Mouse (Mus musculus) mouse trophoblast stem cell (cell line): ENCODE results near the gene Gjc1.

Source experiments
- in situ Hi-C, 2 experiments: fragments of 300-500 bp; cut with MseI, MboI; formaldehyde crosslinking; loops; 2 replicates in 1 of 2; 3 replicates in 1 of 2; pipeline ENCODE4 v1.15.1; 2025

Gjc1 gene

DNA sequence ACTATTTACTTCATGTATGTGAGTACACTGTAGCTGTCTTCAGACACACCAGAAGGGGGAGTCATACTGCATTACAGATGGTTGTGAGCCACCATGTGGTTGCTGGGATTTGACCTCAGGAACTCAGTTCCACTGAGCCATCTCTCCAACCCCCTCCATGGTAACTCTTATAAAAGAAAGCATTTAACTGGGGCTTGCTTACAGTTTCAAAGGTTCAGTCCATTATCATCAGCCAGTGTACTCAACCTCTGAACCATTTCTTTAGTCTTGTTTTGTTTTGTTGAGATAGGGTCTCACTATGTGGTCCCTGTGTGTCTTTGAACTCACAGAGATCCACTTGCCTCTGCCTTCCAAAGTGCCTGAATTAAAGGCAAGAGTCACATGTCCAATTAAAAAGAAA, 4.6 kb downstream of the Gjc1 start:
- in situ Hi-C loops, result no loop called here

DNA sequence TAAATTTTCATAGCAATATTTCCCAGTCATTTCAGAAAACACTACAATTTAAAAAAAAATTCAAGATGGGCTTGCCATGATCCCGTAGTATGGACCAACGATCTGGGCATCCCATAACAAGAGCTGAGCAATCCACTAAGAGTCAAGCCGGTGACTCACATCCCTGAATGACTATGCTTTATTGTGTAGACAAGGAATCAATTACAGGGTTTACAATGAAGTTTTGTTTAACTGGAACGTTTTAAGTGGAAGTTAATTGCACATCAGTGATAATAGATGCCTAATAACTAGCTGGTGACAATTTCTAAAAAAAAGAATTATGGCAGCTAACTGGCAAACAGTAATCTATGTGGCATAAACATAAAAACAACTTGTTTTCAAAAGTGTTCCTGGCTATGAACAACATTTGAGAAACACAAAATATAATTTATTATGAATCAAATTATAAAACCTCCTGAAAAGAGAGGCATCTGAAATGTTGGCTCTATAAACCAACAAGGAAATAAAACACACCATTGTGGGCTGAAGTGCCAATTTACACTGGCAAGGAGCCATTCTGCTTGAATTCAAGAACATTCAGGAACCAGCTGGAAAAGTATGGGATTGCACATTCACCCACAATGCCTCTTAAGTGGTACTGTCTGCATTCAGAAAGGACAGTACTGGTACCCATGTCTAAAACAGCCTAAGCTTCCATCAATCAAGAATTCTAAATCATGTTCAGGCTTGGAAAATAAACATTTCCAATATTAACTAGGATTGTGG, 8.6 kb downstream of the Gjc1 start:
- in situ Hi-C loops, result no loop called here

DNA sequence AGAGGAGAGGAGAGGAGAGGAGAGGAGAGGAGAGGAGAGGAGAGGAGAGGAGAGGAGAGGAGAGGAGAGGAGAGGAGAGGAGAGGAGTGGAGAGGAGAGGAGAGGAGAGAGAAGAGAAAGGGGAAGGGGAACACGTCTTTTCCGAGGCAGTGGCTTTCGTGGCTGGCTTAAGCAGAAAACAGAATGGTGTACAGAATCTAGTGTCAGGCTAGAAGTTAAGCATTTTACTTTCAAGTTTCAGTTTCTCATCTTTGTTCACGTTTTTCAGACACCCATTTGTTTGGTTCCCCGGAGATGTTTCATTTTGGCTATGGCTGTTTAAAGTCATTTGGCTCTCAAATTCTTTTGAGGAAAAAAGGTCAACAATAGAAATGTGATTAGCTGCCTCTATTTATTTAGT, 11.3 kb downstream of the Gjc1 start:
- in situ Hi-C loops, result no loop called here

DNA sequence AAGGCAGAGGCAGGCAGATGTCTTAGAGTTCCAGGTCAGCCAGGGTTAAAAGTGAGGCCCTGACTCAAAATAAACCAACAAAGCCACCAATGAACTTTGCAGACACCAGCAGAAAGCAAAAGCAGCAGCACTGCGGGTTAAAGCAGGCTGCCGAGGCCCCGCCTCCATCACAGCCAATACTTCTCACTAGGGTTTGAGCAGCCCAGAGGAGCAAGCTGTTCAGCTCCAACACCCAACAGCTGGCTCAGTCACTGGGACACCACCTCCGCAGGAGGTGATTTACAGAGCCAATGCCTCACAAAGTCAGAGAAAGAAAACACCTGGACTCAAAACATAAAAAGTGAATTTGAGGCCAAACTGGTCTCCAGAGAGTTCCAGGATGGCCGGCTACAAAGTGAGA, 16.0 kb downstream of the Gjc1 start:
- in situ Hi-C loops, result no loop called here

DNA sequence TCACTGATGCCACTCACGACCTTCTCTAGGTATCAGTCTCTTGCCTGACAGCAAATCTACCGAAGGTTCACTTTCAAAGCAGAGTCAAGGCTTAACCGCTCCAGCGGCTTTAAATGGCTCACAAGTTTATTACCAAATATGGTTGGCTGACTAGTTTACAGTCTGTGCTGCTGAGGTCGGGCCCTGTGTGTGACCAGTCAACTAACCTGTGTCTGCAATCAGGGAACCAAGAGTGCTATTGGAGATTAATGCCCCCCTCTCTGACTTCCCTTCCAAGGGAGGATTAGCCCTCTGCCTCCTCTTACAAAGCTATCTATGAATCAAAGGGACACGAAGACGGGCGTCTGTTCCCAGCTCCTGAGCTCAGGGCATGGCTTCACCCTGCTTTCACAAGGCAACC, 25.3 kb downstream of the Gjc1 start:
- in situ Hi-C loops, result no loop called here

DNA sequence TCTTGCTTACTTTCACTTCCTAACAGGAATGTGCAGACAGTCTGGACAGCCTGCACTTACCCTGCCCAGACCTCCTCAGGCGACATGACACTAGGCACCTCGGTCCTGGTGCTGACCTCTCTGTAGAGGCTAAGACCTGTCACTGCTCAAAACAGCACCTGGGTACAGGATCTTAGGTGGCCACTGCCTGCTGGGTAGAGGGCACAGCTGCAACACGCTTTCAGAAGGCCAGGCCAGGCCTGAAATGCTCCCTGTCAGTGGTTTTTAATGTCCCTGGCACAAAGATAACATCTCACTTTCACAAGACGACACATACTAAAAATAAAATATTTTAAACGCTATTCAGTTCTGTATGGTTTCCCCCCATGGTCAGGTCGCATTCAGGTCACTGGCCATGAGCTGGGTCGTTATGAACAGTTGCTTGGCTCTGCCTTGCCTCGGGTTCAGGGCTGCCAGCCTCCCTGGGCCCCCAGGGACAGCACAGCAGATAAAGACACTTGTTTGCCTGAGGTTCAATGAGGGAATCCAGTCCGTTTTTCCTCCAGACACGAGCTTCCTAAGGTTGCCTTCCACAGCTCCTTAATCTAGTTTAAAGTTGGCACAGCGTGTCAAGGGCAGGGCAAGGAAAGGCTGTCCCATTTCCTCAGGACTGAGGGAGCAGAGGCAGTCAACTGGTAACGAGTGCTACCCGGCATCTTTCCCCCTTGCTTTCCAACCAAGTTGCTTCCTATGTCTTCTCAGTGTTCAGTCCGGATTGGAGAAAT, 27.6 kb downstream of the Gjc1 start:
- in situ Hi-C loops, result no loop called here

DNA sequence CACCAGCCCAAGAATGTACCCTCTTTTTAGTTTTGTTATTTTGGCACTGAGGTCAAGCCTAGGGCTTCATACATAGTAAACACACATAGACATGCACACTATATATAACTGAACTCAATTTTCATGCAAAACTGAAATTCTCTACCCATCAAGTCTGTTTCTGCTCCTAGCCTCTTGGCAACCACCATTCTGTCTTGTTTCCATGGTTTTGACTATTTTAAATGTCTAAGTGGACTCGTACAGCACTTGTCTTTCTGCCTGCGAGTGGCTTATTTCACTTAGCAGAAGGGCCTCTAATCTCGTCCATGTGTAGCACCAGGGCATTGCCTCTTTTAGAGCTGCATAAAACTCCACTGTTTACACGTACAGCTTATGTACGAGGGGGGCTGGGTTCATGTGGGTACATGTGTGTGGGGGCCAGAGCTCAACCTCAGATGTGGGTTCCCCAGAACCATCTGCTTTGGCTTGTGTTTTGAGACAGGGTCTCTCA, 31.8 kb downstream of the Gjc1 start:
- in situ Hi-C loops, result no loop called here

DNA sequence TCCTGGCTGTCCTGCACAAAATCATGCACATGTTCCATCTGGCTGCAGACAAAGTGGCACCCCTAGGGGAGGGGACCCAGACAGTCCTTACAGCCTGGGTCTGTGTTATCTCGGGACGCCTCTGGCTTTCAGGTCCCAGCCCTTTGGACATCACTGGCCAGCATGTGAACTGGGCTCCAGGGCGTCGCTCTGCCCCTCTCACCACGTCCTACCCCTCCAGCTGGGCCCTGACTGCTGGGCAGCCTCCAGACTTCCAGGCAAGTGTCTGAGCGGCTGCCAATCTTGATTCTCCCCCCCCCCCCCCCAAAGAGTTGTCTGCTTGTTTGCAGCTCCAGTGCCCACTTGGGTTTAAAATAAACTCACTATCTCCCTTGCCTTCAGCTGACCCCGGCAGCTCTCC, 36.1 kb downstream of the Gjc1 start:
- in situ Hi-C loops, result no loop called here

DNA sequence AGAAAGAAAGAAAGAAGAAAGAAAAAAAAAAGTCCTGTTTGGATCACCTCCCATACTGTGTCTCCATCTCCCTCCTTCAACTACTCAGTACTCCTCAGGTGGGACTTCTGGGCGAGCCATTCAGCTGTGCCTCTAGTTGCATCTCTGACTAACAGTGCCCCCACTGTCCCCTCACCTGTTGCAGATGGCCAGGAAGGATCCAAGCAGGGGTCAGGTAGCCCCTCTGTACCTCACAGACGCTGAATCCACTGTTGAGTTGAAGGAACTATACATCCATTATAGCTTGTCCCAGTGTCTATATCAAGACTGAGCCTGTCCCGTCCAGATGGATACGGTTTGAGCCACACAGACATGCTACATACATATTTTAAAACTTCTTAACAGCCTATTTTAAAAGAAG, 38.0 kb downstream of the Gjc1 start:
- in situ Hi-C loops, result no loop called here

DNA sequence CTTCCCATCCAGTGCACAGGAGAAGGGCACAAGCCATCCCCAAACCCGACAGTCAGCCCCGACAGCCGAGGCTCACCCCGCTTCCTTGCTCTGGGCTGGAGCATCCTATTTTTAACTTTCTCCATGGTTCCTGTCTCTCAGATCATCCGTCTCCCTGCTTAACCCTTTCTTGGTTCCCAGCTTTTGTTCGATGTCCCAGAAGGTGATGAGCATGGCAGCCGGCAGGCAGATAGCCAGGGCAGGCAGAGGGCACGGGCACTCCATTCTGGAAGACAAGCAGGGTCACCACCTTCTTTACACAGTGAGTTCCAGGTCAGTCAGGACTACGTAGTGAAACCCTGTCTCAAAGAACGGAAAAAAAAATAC, 38.5 kb downstream of the Gjc1 start:
- in situ Hi-C loops, result no loop called here

DNA sequence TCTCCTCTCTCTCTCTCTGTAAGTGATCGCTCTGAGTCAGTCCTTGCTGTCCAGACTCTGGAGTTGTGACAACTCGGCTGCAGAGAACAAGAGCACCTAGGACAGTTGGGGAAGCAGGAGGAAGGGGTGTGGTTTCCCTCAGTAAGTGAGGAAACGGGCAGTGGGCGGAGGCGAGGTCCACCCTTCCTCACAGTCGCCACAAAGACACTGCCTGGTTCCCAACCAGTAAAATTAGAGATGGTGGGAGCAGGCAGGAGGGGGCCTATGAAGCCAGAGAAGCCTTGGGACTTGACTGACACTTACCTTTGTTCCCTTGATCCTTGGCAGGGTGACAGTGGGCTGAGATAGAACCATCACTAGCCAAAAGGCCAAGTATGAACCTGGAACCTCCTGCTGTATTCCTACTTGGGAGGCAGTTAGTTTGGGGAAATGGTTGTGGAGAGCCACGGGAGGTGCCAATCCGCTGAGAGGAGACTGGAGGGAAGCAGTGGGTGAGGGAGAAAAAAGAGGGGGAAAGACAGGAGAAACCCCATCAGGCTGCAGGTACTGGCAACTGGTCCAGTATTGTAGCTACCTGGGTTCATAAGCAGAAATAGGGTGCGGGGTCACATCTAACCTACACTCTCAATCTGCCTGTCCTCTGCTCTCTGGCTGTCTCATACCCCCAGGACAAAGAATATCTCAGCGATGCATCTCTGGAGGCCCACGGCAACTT, 39.1 kb downstream of the Gjc1 start:
- in situ Hi-C loops, result no loop called here

DNA sequence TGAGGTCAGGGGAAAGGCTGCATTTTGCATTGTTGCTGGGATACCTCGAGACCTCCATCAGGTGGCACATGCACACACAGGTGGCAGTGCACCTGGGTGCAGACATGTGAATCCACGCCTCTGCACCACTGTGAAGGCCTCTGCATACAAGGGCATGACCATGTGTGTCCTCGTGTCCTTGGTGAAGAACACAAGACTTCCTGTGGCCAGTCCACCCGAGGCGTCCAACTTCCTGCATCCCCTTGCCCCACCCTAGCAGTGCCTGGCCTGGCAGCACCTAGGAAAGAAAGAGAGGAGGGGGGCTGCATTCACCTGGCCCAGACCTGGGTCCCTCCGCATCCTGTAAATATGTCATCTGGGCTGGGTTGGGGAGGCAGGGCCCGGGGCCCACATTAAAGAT, 39.7 kb downstream of the Gjc1 start:
- in situ Hi-C loops, result no loop called here

DNA sequence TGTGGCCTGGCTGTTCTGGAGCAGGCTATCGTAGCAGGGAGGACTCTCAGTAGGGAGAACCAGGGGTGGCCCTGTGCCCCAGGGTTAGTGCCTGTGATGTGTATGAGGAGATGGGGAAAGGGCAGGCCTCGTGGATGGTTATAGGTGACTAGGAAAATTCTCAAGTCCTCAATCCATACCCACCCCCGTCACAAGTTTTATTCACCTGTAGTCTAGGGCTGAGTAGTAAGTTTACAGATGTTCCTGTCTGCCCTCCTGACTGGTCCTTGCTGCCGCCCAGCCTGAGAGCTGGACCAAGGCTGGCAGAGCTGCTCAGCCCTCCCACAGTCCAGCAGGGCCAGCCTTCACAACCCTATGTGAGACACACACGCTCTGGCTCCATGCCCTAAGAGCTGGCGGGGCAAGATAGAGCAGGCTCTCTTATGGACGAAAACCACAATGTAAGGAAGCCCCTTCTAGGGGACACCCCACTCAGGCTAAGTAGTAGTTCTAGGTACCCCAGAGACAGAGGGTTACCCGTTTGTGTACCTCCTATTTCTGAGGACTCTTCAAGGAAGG, 40.3 kb downstream of the Gjc1 start:
- in situ Hi-C loops, result no loop called here

DNA sequence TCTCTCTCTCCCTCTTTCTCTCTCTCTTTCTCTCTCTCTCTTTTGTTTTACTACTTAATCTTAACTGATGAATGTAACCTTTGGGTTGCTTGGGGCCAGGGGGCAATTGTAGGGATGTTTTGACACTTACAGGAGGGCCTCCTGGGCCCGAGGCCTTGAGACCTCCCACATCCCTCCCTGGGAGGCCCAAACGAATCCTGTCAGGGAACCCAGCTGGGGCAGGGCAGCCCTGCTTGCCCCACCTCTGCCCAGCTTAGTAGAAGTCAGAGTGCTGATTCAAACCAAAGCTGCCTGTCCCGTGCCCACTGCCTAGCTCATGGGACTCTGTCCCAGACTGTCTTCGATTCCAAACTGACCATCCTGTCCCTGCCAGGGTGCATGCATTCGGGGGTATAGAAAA, 40.9 kb downstream of the Gjc1 start:
- in situ Hi-C loops, result no loop called here

DNA sequence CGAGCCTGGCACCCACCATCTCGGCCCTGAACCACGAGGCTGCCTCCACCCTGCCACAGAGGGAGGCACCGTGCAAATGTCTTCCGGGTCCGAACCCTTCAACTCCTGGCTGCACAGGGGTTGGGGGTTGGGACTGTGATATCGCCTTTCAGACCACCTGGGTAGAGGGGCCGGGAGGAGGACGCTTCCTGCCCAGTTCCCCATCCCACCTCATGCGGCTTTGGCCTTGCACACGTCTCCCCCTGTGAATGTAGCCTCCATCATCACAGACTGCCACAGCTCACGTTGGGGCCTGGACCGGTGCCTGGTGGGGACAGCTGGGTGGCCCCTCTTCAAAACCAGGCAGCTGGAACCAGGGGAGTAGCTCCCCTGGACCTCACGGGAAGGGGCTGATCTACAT, 41.3 kb downstream of the Gjc1 start:
- in situ Hi-C loops, result no loop called here

DNA sequence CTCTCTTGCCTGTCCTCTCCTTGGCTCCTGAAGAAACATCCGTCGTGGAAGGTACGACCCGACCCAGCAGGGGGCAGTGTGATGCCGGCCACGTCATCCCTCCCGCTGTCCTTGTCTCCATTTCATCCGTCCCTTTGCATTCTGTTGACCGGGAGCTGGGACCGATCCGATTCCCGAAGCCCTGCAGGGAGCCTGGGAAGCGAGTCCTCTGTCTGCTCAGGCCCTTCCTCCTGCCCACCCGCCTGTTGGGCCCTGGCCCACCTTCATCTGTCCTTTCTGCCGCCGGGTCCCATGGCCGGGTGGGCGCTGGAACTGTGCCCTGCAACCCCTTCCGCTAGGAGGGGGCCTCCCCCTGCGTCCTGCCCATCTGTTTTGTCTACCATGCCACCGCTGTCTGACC, 41.9 kb downstream of the Gjc1 start:
- in situ Hi-C loops, result no loop called here

DNA sequence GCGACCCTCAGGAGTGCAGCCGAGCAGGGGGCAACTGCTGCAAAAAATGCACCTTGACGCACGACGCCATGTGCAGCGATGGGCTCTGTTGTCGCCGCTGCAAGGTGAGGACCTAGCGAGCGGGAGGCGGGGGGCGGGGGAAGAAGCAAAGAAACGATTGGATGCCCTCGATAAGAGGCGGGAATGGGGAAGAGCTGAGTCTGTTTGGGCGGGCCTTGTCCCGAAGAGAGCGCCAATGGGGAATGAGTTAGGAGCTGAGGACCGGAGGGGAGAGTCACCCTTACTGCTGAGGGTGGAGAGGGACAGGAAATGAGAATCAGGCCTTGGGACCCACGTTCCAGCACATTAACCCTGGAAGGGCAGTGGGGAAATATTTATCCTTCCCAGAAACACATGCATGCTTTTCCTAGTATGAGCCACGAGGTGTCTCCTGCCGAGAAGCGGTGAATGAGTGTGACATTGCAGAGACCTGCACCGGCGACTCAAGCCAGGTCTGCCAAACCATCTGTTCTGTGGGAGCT, 44.8 kb downstream of the Gjc1 start:
- in situ Hi-C loops, result loop anchor here in 1 of 2 experiments (5.0 kb wide), 1 partner anchor 73 kb away; no protein-coding TSS in a partner anchor

DNA sequence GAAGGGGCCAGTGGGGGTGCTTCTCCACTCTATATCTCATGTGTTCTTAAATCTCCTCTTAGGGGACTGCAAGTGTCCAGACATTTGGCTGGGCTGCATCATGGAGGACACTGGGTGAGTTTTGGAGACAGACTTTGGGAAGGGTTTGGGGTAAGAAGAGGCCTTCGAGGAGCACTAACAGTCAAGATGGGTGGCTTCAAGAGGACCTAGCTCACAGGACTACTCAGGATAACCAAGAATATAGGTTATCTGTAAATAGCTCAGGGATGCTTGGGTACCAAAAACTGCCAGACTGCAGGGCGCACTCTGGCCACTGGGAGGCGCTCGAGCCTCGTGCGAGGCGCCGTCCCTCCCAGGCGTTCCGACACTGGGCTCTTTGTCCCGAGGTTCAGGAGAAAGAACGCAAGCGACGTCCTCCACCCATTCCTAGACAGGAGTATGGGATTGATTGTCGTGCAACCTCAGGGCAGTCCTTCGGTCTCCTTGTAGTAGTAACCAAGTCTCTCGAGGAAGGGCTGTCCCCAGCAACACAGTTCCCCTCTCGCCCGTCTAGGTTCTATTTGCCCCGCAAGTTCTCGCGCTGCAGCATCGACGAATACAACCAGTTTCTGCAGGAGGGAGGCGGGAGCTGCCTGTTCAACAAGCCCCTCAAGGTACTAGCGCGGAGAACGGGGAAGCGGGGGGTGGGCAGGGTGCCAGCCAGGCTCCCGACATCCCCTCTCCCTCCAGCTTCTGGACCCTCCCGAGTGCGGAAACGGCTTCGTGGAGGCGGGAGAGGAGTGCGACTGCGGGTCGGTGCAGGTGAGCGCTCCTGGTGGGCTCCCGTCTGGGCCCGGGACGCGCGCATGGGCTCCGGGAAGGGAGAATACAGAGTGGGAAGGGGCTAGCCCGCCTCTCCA, 45.5 kb downstream of the Gjc1 start:
- in situ Hi-C loops, result loop anchor here in 1 of 2 experiments (5.0 kb wide), 1 partner anchor 73 kb away; no protein-coding TSS in a partner anchor

DNA sequence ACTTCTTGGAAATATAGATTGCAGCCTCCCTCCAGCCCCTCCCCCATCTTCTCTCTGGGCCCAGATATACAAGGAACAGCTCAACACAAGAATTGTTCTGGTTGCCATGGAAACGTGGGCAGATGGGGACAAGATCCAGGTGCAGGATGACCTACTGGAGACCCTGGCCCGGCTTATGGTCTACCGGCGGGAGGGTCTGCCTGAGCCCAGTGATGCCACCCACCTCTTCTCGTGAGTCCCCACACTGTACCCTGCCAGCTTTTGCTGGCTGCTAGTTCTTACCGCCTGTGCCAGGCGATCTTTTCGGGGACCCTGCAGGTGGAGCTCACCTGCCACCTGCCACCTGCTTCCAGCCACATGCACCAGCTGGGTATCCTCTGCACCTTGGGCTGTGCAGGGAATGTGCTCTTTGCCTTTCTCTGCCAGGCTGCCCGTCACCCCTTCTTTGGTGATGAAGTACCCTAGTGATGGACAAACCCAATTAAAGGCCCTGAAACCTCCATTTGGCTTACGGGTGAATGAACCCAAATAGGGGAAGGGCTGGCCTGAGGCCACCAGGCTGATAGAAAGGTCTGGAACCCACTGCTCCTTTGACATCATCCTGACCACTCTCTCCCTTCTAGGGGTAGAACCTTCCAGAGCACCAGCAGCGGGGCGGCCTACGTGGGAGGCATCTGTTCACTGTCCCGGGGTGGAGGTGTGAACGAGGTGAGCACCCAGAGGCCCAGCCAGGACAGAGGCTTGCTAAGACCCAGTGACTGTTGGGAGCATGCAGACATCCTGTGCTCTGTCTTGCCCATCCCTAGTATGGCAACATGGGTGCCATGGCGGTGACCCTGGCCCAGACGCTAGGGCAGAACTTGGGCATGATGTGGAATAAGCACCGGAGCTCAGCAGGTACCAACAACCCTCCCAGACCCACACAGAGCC, 46.5 kb downstream of the Gjc1 start:
- in situ Hi-C loops, result loop anchor here in 1 of 2 experiments (5.0 kb wide), 1 partner anchor 74 kb away; no protein-coding TSS in a partner anchor
